In genomic region chr11:77259441-77259840, GRCm38 (mm10) we compare ENCODE assay signal across 31 mouse cellular contexts. TPM values are rescaled to one million over a fixed set of nuclear protein-coding genes. Genes with fewer than 3 reads are reported as not detected.
DNase-seq lines count a peak whose midpoint lies in the region; ATAC-seq and TF ChIP-seq lines count a peak whose summit lies in the region.
"Had no signal": no experiment of that assay in that cellular context is flagged by ENCODE, and none has a peak within 500 bp of the region (broad histone marks: within the 10 kb centered on the region; RNA-seq: fewer than 3 reads in every experiment).

No protein-coding gene starts in this region.

- no peaks in the 10 kb centered on the region for H3K4me1 ChIP-seq in kidney, postnatal 0 days (replicated peaks; ENCODE audit: insufficient read depth, low read length)
- H3K4me1 ChIP-seq: limb, embryonic 13.5 days; liver, embryonic 13.5 days; midbrain, embryonic 10.5 days had no signal

- intact Hi-C loops in gastrocnemius, adult 2 months (cut with DNase I), result no loop called here

- H3K4me2 ChIP-seq in kidney, postnatal 0 days (ENCODE audit: low read length), result no peak overlapping the region
- H3K4me2 ChIP-seq: hindbrain, embryonic 14.5 days; limb, embryonic 13.5 days; liver, embryonic 13.5 days; lung, embryonic 14.5 days had no signal

- 34% methylated on average over 2 of the region's 2 CpGs for WGBS in kidney, postnatal 0 days

- no peaks in the 10 kb centered on the region for H3K9me3 ChIP-seq in kidney, postnatal 0 days (replicated peaks; ENCODE audit: low read length)
- H3K9me3 ChIP-seq: G1E; limb, embryonic 13.5 days; liver, embryonic 13.5 days; midbrain, embryonic 10.5 days had no signal

- H3K4me3 ChIP-seq in gastrocnemius, adult 2 months, result no peak overlapping the region
- H3K4me3 ChIP-seq in kidney, postnatal 0 days (replicated peaks; ENCODE audit: low read depth, low read length), result no peak overlapping the region
- H3K4me3 ChIP-seq: limb, embryonic 13.5 days; liver, embryonic 13.5 days; midbrain, embryonic 10.5 days; myocyte had no signal

- H3K27me3 ChIP-seq in kidney, postnatal 0 days (ENCODE audit: insufficient read depth, low read length), result no peaks in the 10 kb centered on the region
- H3K27me3 ChIP-seq: CH12.LX; limb, embryonic 13.5 days; liver, embryonic 13.5 days had no signal

- no peak for ATAC-seq in kidney, postnatal 0 days (replicated peaks; ENCODE audit: low FRiP score, low read depth)
- ATAC-seq: forebrain, embryonic 14.5 days; inflammation-experienced regulatory T-cells, adult 6 months; midbrain, embryonic 16.5 days had no signal

- no peak for DNase-seq in gastrocnemius, adult 2 months
- no peak for DNase-seq in gastrocnemius, adult 8-10 months (ENCODE audit: low spot score in 2 of 2)
- DNase-seq in kidney, postnatal 0 days (ENCODE audit: low spot score), result peak; percentile 45
- no peak for DNase-seq in kidney, adult 11 months
- DNase-seq in adipocyte (ENCODE audit: low spot score), result peak; percentile 53
- DNase-seq in fibroblast of lung, adult 2 months (ENCODE audit: low read depth), result peak; percentile 27
- DNase-seq in neural tube, embryonic 10.5 days (ENCODE audit: extremely low spot score, low spot score), result no peak
- DNase-seq in left cerebral cortex, adult 9 months (ENCODE audit: low spot score in 2 of 2), result no peak
- DNase-seq: adrenal gland, adult 8-10 months; B cell, adult 2 months; cerebellum, adult 11-12 months; cerebellum, postnatal 10 days; heart, postnatal 36 days; kidney, adult 9 months; kidney, postnatal 25 days; layer of hippocampus, postnatal 36 days; liver, embryonic 13.5 days; lung, embryonic 14.5 days; thymus, adult 2 months; thymus, postnatal 4 days had no signal

- peak overlapping the region; percentile 83 for H3K27ac ChIP-seq in gastrocnemius, adult 2 months
- no peak overlapping the region for H3K27ac ChIP-seq in kidney, postnatal 0 days
- H3K27ac ChIP-seq: hindbrain, embryonic 14.5 days; limb, embryonic 13.5 days; liver, embryonic 13.5 days; macrophage; midbrain, embryonic 10.5 days; stomach, postnatal 0 days had no signal

- H3K9ac ChIP-seq in kidney, postnatal 0 days (ENCODE audit: low read depth, low read length), result no peak overlapping the region
- H3K9ac ChIP-seq: hindbrain, embryonic 14.5 days; limb, embryonic 13.5 days; liver, embryonic 13.5 days; lung, embryonic 14.5 days had no signal

- no peaks in the 10 kb centered on the region for H3K36me3 ChIP-seq in kidney, postnatal 0 days (ENCODE audit: insufficient read depth, low read length)
- H3K36me3 ChIP-seq: G1E; limb, embryonic 13.5 days; liver, embryonic 13.5 days; midbrain, embryonic 10.5 days had no signal

- no peak for TF ChIP-seq CTCF in gastrocnemius, adult 2 months (IDR thresholded peaks at IDR 0.05)
- TF ChIP-seq CTCF in kidney, postnatal 0 days (IDR thresholded peaks at IDR 0.05; ENCODE audit: low read depth), result no peak

RNA-seq across cellular contexts. Expression of gene Ssh2, which starts 43.4 kb away (rescaled TPM):
- total RNA-seq in gastrocnemius, adult 2 months (2021), result 10 to 100 TPM; 40.3 to 55.3 TPM
- 10 to 100 TPM; 37.3 to 44.4 (median 42.8) TPM for total RNA-seq in gastrocnemius, adult 8-10 months (2022)
- 3.9 and 4.6 TPM in 2 replicates for polyA plus RNA-seq in kidney, postnatal 0 days (2015; fragmentation: Nextera tagmentation; extraction: Ambion mirVana)

Comparison
In these comparisons a context has a peak if more than half of its experiments do, and no peak if none do; other contexts are left out.
1. DNase-seq: peak in kidney, postnatal 0 days (single experiment), adipocyte (single experiment) and fibroblast of lung, adult 2 months (single experiment); none in gastrocnemius, adult 2 months (single experiment), gastrocnemius, adult 8-10 months (0 of 2), kidney, adult 11 months (single experiment), neural tube, embryonic 10.5 days (single experiment) and left cerebral cortex, adult 9 months (0 of 2).